Mouse (Mus musculus) fat pad, adult 2 months (tissue): Measurements from ENCODE around the gene Slc22a15.
A peak's percentile ranks its signal among the peaks of the same experiment; 100 is the strongest.

Experiments
- DNase-seq: peaks from one replicate; pipeline ENCODE4 v3.0.0-alpha.2; 2011; ENCODE audit warnings: low read depth, low spot score; ENCODE audit errors: extremely low read depth

Slc22a15 gene

GRCm38 (mm10) chr3:101923843-101924740, at the start of gene Slc22a15:
TSS of gene Slc22a15 (minus strand) at chr3:101924453.
- DNase-seq = no peak

DNA sequence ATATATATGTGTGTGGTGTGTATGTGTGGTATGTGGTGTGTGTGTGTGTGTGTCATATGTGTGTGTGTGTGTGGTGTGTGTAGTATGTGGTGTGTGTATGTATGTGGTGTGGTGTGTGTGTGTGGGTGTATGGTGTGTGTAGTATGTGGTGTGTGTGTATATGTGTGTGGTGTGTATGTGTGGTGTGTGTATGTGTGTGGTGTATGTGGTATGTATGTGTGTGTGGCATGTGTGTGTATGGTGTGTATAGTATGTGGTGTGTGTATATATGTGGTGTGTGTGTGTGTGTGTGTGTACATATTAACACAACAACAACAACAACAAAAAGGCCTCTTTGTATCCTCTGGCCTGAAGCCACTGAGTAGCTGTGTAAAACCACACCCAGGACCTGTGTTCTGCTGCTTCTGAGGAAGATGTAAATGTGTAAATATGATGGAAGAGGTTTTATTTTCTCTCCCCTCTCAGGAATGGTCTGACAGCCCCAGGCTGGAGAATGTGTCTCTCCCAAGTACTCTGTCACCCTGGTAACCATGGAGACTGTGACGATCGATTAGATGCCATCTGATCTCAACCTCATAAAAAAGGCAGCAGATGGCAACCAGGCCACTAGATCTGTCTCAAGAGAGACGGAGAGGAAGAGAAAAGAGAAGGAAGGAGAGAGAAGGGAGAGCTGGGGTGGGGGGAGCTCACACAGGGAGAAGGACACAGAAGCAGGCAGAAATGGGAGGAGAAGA, 42.7 kb upstream of the Slc22a15 start:
- DNase-seq = no peak

GRCm38 (mm10) chr3:101964352-101964751, 40.1 kb upstream of the Slc22a15 start:
- no peak for DNase-seq

GRCm38 (mm10) chr3:101963501-101963900, 39.2 kb upstream of the Slc22a15 start:
- DNase-seq = no peak

GRCm38 (mm10) chr3:101961146-101961835, 37.0 kb upstream of the Slc22a15 start:
- no peak for DNase-seq

GRCm38 (mm10) chr3:101958047-101958446, 33.8 kb upstream of the Slc22a15 start:
- DNase-seq = no peak

- DNase-seq = no peak
Measured at GRCm38 (mm10) chr3:101953506-101953905, 29.3 kb upstream of the Slc22a15 start.

- DNase-seq = no peak
Measured at GRCm38 (mm10) chr3:101952577-101952976, 28.3 kb upstream of the Slc22a15 start.

GRCm38 (mm10) chr3:101948572-101948971, 24.3 kb upstream of the Slc22a15 start:
- DNase-seq = peak; percentile 100

GRCm38 (mm10) chr3:101947250-101947649, 23.0 kb upstream of the Slc22a15 start:
- DNase-seq = peak; percentile 31

DNA sequence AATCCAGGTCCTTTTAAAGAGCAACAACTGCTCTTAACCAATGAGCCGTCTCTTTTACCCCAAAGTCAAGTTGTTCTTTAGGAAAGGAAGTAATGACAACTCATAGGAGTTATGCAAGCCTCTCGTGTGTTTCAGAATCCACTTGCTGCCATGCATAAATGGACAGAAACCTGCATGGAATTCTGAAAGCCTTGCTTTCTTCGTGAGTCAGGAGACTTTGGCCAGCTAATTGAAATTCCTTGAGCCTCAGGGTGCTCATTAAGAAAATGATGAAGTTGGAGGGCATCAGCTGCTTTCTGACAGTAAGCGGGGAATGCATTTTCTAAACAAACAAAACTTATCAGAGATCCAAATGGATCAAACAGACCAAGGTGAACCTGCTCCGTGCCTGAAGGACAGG, 21.0 kb upstream of the Slc22a15 start:
- DNase-seq = no peak

GRCm38 (mm10) chr3:101940418-101940817, 16.2 kb upstream of the Slc22a15 start:
- DNase-seq = no peak

DNA sequence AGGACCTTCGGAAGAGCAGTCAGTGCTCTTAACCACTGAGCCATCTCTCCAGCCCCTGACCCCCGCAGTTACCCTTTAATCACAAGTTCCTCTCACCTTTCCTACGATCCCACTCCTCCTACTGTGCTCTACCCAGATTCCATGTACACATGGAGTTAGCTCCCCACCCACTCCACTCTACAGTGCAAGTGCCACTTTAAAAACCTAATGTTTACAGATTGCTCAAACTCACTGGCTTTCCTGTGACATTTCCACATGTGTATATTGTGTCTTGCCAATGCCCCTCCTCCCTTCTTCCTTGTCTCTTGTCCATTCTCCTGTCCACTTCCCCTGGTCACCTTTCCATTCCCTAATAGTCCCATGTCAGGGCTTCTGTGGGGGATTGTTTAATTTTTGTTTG, 15.6 kb upstream of the Slc22a15 start:
- no peak for DNase-seq

DNA sequence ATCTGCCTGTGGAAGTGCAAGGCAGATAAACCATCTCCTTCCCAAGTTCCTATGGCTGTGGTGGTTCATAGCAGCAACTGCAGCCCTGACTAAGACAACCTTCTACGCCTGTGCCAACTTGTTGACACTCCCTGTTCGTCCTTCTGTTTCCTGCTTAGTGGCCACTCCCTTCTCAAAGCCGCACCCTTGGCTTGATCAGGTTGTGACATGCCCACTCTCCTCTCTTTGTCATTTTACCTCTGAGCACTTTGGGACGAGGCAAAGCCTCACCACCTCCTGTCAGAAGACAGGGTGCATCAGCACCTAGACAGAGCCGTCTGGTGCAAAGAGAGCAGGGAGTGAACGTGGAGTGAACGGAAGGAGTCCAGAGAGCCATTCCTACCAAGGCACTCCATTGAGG, 14.9 kb upstream of the Slc22a15 start:
- DNase-seq = peak; percentile 80

DNA sequence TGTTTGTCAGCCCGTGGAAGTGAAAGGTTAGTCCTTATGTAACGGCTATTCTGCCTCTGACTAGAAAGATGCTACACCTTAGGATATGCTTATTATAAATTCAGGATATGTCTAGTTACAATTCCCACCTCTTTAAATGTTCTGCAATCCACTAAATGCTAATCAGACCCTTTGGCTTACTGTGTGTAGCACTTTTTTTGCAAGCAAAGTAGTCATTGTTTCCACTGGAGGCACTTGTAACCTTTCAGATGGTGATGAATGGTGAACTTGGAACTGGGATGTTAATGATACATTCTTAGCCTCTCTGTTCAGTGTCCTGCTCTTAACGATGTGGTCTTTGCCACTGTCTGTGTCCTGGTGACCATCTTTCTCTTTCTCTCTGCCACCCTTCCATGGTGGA, 12.1 kb upstream of the Slc22a15 start:
- DNase-seq = no peak

DNA sequence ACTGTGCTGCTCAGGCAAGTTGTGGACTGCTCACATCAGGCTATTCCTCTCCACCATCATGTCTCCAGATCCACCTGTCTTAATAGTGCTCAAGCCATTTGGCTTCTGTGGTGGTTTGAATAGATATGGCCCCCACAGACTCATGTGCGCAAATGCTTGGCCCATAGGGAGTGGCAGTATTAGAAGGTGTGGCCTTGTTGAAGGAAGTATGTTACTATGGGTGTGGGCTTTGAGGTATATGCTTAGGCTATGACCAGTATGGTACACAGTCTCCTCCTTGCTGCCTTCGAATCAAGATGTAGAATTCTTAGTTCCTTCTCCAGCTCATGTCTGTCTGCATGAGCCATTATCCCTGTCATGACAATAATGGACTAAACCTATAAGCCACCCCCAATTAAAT, 9.6 kb upstream of the Slc22a15 start:
- no peak for DNase-seq

DNA sequence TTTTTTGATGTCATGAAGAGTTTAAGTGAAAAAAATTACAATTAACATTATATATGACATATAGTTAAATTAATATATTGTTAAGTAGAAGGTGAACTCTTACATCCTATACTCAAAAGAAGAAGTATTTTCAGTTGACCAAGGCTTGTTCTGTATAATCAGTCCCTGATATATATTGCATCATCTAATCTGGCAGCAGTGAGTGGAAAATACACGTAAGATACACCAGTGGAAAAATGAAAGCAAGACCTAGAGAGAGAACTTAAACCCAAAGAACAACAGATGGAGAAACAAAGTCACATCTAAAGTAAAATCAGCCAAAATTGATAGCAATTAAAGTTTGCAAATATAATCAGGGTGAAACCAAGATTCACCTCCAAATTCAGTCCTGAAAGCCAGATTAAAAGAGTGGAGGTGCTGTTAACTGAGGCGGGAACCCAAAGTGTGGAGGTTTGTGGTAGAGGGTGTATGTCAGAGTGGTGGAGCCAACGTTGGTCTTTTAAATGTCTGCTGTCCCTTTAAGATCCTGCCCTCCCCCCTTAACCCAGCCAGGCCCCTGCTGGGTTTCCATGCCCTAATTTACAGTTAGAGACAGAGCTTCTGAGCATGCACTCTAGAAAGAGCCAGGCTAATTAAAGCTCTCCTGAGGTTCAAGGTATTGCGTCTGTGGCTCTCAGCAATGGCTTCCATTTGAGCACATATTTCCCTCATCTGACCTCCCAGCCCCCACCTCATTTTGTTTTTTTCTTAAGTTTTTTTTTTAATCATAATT, 5.0 kb upstream of the Slc22a15 start:
- DNase-seq = no peak

GRCm38 (mm10) chr3:101926636-101927035, 2.4 kb upstream of the Slc22a15 start:
- no peak for DNase-seq

DNA sequence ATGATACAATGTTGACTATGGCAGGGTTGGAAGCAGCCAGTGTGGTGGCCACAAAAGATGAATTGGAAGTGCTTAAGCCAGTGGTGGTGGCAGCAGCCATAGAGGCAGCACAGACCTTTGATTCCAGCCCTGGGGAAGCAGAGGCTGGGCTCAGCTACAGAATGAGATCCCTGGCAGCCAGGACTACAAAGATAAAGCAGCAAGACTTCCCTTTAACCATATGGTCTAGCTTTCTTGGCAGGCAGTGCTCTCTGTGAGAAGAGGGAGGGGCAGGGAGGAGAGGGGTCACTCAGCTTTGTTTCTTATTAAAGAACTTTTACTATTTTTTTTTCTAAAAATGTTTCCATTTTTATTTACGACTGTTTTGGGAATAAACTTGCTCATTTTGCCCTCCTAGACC, 1.4 kb upstream of the Slc22a15 start:
- DNase-seq = no peak

- peak; percentile 61 for DNase-seq
Measured at GRCm38 (mm10) chr3:101922366-101922765, 1.9 kb downstream of the Slc22a15 start.

GRCm38 (mm10) chr3:101918526-101918925, 5.7 kb downstream of the Slc22a15 start:
- DNase-seq = peak; percentile 33
